Mouse (Mus musculus) spleen, adult 2 months (tissue): ENCODE results near the gene Slc29a3.

Experiments used
- CTCF ChIP-seq: fragments of 200-500 bp; IDR thresholded peaks from 2 replicates; pipeline ENCODE4 v1.5.1; 2011; ENCODE audit warnings: mild to moderate bottlenecking, inconsistent platforms; ENCODE audit not compliant: insufficient read depth, insufficient read length, insufficient replicate concordance; ENCODE audit errors: extremely low read depth
- POLR2A ChIP-seq: fragments of 200-500 bp; IDR thresholded peaks from 2 replicates; pipeline ENCODE4 v1.6.1; 2011; ENCODE audit warnings: low read depth, low read length, inconsistent platforms

DNA sequence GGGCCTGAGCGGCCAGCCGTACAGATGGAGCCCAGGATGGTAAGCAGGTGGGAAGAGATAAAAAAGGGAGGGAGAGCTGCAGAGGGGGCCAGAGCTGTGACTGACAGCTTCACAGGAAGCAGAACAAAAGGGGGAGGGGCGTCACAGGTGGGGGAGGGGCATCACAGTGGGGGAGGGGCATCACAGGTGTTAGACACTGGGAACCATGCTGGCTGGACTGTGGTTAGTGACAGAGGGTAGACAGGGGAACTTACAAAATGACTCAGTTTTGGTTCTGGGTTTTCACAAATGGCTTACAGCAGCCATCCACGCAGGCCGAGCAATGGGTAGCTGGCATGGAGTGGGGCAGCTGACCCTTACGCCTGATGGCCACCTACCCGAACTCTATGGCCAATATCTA is 11.2 kb downstream of the Slc29a3 start:
- no peak for TF ChIP-seq CTCF
- TF ChIP-seq POLR2A = no peak
